Mouse (Mus musculus) spleen, postnatal 10 days (tissue): ENCODE data around the gene Cep55.

ENCODE experiments used
- DNase-seq, 2 experiments: peaks; one replicate each; pipeline ENCODE4 v3.0.0; 2021 to 2022; ENCODE audit warnings: low spot score in 2 of 2

Gene Cep55

DNA sequence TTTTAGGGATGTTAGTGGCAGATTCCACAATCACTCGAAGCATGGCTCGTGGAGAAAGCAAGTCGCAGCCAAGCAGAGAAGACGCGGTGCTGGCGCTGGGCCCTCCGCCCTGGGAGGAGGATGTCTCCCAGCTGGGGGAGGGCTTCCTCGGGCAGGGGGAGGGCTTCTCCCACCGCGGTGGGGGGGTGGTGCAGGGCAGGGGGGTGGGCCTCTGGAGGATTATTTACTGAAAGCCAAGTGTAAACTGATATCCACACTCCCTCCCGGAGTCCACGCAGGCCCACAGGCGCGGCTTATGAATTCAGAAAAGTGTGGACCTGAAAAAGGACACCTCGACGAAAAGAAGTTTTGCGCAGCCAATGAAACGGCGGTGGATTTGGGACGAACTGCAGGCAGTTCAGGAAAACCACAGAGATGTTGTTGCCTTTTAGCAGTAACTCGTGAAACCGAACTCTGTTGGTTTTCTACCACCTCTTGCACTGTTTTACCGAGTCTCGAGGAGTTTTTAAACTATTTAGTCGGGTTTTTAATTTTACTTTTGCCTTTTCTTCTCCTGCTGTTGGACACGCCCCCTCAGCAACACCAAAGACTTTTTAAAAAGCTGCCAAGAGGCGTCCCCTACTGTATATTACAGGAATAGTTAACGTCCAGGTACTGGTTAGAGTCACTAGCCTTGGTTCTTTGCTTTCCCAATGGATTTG, 11.4 kb upstream of the Cep55 start, which contains the start of gene Myof:
Myof (minus strand) TSS at position 297 of the 701 bp plus-strand sequence.
- no peak for DNase-seq

DNA sequence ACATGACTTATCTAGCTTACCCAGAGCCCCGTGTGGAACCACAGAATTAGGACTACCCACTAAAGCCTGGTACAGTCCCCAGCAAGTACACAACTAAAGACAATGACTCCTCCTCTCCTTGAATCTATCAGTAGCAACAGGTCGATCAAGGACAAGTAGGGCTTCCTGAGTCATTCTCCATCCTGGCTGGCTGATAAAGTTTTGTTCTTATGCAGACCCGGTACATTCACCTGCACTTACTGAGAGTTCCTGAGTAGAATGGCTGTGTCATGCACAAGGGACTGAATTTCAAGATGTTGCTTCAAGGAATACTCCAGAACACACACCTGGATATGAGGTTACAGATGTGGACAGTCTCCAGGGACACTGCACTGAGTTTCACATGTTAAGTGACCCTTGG, 9.6 kb upstream of the Cep55 start:
- no peak for DNase-seq

DNA sequence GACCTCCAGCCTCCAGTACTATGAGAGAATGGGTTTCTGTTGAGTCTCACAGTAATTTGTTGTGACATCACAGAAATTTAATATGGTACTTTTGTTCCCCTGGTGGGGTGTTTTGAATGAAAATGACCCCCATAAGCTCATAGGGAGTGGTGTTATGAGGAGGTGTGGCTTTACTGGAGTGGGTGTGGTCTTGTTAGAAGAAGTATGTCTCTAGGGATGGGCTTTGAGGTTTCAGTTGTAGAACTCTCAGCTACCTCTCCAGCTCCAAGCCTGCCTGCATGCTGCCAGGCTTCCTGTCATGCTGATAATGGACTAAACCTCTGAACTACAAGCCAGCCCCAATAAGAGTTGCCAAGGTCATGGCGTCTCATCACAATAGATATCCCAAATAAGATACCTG, 5.1 kb upstream of the Cep55 start:
- no peak for DNase-seq

DNA sequence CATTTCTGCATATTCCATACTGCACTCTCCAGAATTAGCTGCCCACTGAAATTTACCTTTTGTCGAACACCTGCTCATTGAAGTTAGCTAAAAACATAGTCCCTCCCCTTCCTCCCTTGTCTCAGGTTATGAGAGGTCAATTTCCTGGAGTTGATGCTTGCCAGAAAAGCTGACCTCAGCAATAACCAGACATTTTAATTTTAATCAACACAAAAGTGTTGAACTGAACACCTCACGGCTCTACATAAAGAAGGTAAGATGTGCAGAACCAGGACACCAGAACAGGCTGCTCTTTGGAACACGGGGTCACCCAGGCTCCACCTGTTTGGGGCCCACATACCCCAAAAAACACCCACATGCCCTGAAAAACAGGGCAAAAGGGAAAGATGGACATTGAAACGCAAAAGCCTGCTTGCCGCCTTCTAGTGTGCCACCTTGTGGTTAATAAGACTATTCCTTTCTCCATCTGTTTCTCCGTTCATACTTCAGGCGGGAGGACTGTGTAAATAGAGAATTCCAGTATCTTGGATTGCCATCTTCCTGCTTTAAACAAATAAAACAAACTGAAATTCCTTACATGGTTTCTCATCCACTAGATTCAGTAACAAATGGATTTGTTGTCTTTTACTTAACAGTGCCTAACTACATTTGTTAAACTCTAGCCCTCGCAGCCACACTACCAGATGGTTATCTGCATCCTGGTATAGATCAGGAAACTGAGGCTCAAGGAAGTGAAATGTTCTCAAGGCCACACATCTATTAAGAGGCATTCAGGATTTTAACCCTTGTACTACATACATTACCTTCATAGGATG, 1.4 kb upstream of the Cep55 start:
- DNase-seq = no peak

DNA sequence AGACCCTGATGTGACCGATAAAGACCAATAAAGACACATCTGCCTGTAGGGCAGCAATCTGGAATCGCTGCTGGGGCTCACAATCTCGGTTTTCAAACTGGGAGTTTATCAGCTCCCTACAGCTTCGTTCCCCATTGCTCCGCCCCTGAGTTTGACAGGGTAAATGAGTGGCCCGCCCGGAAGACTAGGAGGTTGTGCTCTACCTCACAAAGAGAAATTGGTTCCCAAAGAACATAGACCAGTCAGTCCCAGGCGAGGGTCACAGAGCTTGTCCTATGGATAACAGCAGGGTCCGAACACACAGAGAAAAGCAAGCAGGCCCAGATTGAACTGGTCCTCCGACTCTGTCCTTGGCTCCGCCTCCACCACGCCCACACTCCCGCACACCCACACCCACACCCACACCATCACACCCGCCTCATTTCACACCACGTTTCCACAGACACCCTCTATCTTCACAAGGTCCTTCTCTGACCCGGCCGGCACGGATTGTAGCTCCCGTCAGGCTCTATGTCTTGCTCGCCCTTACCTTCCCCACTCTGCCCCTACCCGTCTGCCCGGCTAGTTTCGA, 577 bp upstream of the Cep55 start:
- peak; percentile 47 to 81 for DNase-seq

DNA sequence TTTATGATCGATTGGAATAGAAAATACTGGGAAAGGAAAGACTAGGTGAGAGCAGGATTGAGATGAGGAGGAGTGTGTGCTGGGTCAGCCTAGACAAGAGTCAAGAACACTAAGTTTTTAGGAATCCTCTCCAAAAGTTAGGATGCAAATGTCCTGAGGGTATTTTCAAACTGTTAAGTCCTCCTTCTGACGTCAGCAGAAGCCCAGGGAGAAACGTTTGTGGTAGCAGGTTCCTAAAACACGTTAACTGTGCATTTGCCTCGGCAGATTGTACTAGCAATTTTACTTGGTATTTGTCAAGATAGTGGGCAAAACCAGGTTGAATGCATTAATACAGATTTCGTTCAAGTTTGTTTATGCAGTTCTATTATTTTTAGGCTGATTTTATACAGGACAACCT, 987 bp downstream of the Cep55 start:
- no peak for DNase-seq

DNA sequence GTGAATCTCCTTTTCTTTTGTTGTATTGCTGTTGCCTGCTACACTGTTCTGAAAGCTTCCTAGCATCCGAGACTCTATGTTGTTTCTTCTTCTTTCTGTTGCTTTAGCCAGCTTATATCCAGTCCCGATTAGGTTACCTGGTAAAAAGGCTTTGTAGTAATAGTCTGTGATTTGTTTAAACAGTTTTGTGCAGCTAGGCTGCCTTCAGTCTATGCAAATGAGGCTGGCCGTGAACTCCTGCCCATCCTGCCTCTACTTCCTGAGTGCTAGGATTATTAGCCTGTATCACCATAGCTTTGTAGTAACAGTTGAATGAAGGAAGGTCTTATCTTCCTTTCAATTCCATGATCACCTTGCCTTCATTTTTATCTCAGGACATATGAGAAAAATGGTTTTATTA, 1.5 kb downstream of the Cep55 start:
- DNase-seq = no peak

DNA sequence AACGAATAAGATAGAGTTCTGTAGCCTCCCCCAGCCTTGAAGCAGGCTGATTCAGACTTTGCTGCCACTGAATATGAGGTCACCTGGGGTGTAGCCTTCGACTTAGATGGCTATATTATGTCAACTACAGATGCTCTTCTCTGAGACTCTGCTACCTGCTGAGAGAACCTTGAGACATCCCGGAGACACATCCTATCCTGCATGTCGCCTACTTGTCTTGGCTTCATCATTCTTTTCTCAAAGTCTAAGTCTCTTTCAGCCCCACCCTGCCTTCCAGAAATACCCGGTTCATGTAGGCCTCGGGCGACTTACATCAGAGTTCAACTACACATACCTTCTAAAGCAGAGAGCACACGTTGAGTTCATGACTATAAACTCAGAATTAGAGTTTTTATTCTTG, 2.1 kb downstream of the Cep55 start:
- DNase-seq = no peak

DNA sequence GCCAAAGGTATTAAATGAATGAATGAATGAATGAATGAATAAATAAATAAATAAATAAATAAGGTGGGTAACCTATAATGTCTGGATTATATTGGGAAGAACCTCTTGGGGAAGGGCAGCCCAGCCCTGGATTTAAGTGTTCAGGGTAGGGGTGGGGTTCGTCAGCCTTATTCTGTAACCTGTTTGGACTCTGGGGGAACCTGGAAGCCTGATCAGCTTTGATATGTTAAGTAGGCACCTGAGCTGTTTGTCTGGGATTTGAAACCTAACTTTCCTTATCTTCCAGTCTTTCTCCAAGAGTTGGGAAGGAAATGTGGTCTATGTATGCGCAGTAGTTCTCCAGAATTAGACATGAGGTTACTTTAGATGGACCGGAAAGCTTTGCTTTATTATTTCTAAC, 8.4 kb downstream of the Cep55 start:
- no peak for DNase-seq

DNA sequence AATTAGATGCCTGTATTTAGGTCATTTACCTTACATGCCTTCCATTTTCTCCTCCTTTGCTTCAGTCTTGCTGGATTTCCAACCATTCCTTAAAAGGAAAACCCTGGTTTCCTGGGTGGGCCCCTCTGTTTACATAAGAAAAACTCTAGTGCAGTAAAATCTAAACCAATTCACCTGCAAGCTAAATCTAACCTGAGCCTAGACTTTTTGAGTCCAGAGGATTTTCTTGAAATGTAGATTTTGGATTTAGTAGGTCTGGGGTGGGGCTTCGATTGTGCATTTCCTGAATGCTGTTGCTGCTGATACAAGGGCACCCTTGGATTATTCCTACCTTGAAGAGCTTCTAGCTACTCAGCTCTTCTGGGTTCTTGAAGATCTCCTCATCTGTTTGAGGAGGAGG, 9.2 kb downstream of the Cep55 start:
- no peak for DNase-seq

DNA sequence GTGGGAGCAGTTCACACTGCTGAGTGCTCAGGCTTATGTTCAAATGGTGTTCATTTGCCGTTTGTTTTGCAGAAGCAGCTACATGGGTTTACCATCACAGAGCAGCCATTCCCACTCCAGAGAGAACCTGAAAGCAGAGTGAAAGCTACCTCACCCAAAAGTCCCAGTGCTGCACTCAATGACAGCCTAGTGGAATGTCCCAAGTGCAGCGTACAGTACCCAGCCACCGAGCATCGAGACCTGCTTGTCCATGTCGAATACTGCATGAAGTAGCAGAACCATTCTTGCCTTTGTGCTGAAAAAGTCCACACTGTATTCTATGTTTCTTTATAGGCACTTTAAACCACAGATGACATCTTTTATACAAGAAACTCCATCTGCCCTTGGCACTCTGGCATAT, 18.4 kb downstream of the Cep55 start:
- no peak for DNase-seq

DNA sequence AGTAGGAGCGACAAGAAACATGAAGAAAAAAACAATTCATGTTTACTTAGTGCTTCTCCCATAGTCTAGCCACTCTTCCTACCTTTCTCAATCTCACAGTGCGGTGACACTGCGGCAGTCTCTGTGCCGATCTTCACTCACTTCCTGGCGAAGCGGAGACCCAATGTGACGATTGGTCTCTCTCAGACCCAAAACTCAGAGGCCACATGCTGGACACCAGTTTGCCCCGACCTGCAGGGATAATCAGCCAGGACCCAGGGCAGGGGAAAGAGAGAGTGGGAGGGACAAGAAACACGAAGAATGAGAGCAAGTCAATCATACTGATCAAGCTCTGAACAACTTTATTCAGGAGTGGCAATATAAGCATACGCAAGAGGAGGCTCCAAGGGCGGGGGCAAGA, 20.2 kb downstream of the Cep55 start:
- DNase-seq = no peak

DNA sequence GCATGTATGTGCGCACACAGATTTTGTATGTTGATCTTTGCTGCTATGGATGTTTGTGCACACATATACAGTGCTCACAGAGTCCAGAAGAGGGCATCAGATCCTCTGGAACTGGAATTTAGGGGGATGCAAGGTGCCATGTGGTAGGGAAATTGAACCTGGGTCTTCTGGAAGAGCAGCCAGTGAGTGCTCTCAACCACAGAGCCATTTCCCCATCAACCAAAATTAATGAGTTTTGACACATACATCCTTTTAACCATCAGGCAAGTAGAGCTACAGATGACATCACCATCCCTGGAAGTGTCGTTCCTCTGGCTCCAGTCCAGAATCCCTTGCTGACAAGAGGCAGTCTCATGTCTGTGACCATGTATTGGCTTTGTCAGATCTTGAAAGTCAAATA, 21.4 kb downstream of the Cep55 start:
- DNase-seq = no peak

DNA sequence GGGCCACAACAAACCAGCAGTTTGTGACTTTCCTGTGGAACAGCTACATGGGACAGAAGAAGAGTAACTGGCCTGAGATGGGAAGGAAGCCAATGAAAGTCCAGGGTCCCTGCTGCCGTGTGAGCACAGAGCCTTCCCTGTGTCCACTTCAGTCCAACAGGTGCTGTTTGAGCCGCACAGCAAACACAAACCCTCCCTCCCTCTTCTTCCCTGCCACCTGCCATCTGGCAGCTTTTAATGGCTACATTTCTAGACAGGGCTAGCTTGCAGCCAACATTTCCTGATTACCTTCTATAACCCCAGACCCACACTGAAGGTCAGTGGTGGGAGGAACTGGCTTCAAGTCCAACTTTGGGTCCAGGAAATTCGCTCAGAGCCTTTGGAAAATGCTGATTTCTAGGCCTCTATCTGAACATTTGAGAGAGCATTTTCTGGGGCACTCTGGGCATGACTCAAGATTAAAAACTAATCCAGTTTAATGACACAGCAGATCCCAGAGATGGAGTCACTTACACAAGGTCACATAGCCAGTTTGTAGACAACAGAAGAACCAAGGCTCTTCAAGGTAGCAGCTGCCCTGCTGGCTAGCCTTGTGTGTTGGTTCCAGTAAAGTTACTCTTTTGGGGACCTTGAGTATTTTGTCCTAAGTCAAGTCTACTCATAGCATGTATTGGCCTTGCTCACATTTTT, 23.2 kb downstream of the Cep55 start:
- DNase-seq = no peak

DNA sequence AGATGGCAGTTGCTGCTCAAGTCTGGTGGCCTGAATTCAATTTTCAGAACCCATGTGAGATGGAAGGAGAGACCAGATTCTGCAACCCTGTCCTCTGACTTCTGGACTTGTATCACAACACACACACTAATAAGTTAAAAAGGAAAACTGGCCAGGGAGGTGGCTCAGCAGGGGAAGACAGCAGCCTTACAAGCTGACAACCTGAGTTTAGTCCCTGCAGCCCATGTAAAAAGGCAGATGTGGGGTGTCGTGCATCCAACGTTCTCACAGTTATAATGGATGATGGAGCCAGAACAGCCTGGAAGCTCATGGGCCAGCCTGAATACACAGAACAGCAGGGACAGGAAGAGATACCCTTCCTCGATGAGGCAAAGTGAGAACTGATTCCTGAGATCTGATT, 26.6 kb downstream of the Cep55 start:
- no peak for DNase-seq

DNA sequence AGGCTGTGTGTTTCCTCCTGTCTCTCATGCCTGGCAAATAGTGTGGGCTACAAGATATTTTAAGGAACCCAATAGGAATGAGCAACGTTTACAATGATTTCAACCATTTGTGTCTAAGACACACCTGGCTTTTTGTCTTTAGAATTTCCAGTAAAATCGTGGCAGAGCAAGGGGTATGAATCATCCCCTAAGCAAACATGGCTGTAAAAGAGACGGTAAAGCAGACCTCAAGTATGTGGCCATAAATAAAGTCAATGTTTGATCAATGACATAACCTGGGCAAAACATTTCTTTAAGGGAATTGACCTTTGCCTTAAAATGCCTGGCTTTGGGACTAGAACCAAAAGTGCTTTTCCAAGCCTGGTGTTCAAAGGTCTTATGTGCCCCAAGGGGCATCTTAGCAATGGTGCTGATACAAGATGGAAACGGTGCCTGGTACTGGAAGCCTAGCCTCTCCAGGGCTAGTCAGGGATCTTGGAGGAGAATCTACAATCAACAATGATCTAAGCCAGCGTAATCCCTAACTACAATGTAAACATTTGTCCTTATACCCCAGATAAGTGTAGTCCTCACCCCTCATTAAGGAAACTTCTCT, 28.2 kb downstream of the Cep55 start:
- DNase-seq = no peak

DNA sequence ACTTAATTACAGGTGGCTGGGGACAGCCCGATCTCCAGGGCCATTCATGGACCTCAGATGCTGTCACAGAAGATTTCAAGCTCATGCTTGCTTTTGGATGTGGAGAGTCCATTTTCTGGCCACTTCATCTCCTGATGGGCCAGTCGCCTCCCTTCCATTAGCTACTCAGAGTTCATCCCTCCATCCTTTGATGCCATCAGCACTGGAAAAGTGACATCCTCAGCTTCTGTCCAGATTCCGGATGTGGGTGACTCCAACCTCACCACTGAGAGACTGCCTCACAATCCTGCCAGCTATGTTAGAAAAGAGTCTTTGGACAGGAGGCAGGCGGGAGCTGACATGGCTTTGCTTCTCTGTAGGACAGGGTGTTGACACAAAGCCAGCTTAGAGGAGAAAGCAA, 31.0 kb downstream of the Cep55 start:
- DNase-seq = no peak

DNA sequence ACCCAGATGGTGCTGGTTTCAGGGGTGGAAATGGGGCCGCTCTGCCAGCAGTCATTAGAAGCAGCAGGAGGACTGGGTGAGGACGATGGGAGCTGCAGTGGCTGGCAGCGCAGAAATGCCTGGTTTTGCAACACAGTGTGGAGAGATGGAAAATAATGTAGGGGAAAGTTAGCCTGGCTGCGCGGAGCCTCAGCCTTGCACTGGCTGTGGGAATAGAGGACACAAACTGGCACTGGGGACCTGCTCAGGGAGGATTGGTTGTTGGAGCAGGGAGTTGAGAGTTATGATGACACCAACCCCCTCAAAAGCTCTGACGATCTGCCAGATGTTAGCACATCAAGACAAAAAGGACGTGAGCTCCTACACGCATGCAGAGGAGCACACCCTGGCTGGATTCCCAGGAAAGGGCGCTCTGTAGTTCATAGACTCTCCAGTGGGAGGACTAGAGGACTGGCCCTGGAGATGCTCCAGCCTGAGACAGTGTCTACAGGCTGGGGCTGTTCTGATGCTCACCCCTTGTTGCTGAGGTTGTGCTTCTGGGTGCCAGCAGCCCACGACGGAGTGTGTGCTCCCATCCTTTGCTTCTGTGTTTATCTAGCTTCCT, 32.2 kb downstream of the Cep55 start:
- no peak for DNase-seq

DNA sequence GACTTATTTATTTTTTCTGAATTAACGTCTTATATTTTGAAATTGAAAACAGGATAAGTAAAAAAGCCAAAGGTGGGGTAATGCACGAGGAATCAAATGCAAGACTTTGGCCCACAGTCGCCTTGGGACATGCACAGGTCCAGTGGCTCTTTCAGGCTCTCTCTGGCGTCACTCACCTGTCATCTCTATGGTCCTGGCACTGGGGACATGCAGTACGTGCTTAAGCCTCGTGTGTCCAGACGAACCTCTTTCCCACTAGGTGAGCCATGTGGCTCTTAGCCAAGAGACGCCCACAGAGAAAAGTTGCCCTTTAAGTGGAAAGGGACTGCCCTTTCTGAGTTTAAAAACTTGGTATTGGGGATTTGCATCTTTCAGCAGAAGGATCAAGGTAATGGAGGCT, 34.5 kb downstream of the Cep55 start:
- no peak for DNase-seq

DNA sequence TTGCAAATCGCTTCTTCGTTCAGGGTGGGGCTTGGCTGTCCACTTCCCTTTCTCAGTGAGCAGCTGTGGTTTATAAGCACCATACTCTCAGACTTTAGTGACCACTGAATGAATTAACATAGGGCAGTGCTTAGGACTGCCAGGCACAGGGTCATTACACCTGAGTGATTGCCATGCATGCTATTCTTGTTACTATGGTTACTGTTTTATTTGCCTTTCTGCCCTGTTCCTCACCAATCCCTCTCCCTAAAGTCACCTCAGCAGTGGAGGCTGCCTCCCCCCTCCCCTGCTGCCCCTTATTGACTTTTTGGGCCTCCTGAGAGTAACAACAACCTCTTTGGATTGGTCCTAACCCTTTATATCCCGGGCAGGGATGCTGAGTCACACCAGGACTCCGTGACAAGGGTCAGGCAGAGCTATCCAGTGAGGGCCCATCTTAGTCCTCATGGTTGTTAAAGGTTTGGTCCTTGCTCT, 36.7 kb downstream of the Cep55 start:
- DNase-seq = no peak

DNA sequence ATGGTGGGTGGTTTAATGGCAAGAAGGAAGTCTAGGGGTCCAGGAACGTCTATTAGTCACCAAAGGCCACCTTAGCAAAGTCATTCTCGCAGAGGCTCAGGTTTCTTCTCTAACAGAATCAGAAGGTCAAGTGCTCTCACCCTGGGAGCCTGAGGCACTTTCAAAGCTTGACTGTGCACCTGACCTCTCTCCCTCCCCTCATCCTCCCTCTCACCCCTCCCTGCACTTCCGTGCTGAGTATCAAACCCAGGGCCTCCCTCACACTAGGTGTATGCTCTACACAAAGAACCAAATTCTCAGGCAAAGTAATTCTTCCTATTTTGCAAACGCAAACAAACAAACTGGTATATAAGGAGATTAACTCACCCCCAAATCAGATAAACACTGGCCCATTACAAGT, 41.4 kb downstream of the Cep55 start:
- DNase-seq = no peak
